Mouse (Mus musculus) large intestine, adult 2 months (tissue): ENCODE results near the gene Tpst2. TPM values are rescaled to one million over a fixed set of nuclear protein-coding genes. Genes with fewer than 3 reads are reported as not detected.
"Not testable (repeated sequence)": the region's sequence is repeated elsewhere in the genome, so short reads cannot be mapped to it uniquely, and the experiment has no call there.

ENCODE experiments used
- DNase-seq: peaks from one replicate; pipeline ENCODE4 v3.0.0-alpha.2; 2012; ENCODE audit warnings: low read depth, low spot score
- WGBS: fragments of 180-500 bp; shearing (Covaris S2); methylation state at CpG from one replicate; pipeline ENCODE4 v1.1.7; 2018; 5-methylcytosine and 5-hydroxymethylcytosine counted together
- polyA plus RNA-seq: library from polyadenylated mRNA; depleted of rRNA; stranded (reverse); fragments of >200 nt; gene quantifications from 2 replicates; pipeline ENCODE4 v1.2.3, GENCODE M21; 2012

Gene Tpst2
- polyA plus RNA-seq, 1 experiment, result 24.6 TPM

GRCm38 (mm10) chr5:112292343-112292980 lies 16.0 kb downstream of the Tpst2 start:
- 86% methylated on average over 17 of the region's 17 CpGs for WGBS

GRCm38 (mm10) chr5:112293800-112294199 lies 17.3 kb downstream of the Tpst2 start:
- whole genome bisulfite sequencing, result 48% methylated on average over 2 of the region's 2 CpGs
- no peak for DNase-seq

More at GRCm38 (mm10) chr5:112292343-112292980, 16.0 kb downstream of the Tpst2 start:
- no peak for DNase-seq

GRCm38 (mm10) chr5:112294696-112295095 lies 18.2 kb downstream of the Tpst2 start:
- 85% methylated on average over 4 of the region's 4 CpGs for WGBS
- no peak for DNase-seq

- 77% methylated on average over 8 of the region's 8 CpGs for WGBS
- DNase-seq, result no peak
These were observed 18.7 kb downstream of the Tpst2 start for GRCm38 (mm10) chr5:112295162-112295561.

GRCm38 (mm10) chr5:112295564-112295963 lies 19.1 kb downstream of the Tpst2 start:
- DNase-seq, result no peak
- WGBS, result 80% methylated on average over 8 of the region's 8 CpGs

GRCm38 (mm10) chr5:112296404-112297181 lies 20.1 kb downstream of the Tpst2 start:
- WGBS, result 29% methylated on average over 6 of the region's 6 CpGs
- no peak for DNase-seq

GRCm38 (mm10) chr5:112297257-112297656 lies 20.8 kb downstream of the Tpst2 start:
- WGBS, result 67% methylated on average over 2 of the region's 2 CpGs
- DNase-seq, result no peak

GRCm38 (mm10) chr5:112298226-112298988 lies 21.9 kb downstream of the Tpst2 start:
- WGBS, result 83% methylated on average over 12 of the region's 12 CpGs
- DNase-seq, result no peak

- DNase-seq, result no peak
- 83% methylated on average over 4 of the region's 4 CpGs for WGBS
These were observed 22.9 kb downstream of the Tpst2 start for GRCm38 (mm10) chr5:112299399-112299798.

GRCm38 (mm10) chr5:112300112-112300511 lies 23.6 kb downstream of the Tpst2 start:
- no peak for DNase-seq

GRCm38 (mm10) chr5:112300721-112301308 lies 24.3 kb downstream of the Tpst2 start:
- WGBS, result 80% methylated on average over 6 of the region's 6 CpGs
- no peak for DNase-seq

More at GRCm38 (mm10) chr5:112300112-112300511, 23.6 kb downstream of the Tpst2 start:
- WGBS, result 89% methylated on average over 2 of the region's 2 CpGs

GRCm38 (mm10) chr5:112301694-112302093 lies 25.2 kb downstream of the Tpst2 start:
- WGBS, result 79% methylated on average over 4 of the region's 4 CpGs

GRCm38 (mm10) chr5:112302310-112302709 lies 25.8 kb downstream of the Tpst2 start:
- 37% methylated on average over 5 of the region's 5 CpGs for WGBS

More at GRCm38 (mm10) chr5:112301694-112302093, 25.2 kb downstream of the Tpst2 start:
- DNase-seq, result no peak

GRCm38 (mm10) chr5:112305842-112306241 lies 29.4 kb downstream of the Tpst2 start:
- WGBS, result 92% methylated on average over 5 of the region's 5 CpGs
- DNase-seq, result no peak

More at GRCm38 (mm10) chr5:112302310-112302709, 25.8 kb downstream of the Tpst2 start:
- DNase-seq, result no peak

- no peak for DNase-seq
- 83% methylated on average over 11 of the region's 11 CpGs for WGBS
These were observed 36.9 kb downstream of the Tpst2 start for GRCm38 (mm10) chr5:112313222-112313885.

- no peak for DNase-seq
- WGBS, result 85% methylated on average over 5 of the region's 5 CpGs
These were observed 40.0 kb downstream of the Tpst2 start for GRCm38 (mm10) chr5:112316468-112316867.

- DNase-seq, result no peak
- 16% methylated on average over 5 of the region's 5 CpGs for WGBS
These were observed 40.8 kb downstream of the Tpst2 start for GRCm38 (mm10) chr5:112317328-112317727.

- 42% methylated on average over 2 of the region's 2 CpGs for WGBS
- DNase-seq, result not testable (repeated sequence)
These were observed 42.9 kb downstream of the Tpst2 start for GRCm38 (mm10) chr5:112319343-112319742.

- DNase-seq, result no peak
- WGBS, result 63% methylated on average over 5 of the region's 5 CpGs
These were observed 43.9 kb downstream of the Tpst2 start for GRCm38 (mm10) chr5:112320379-112320778.
